Mouse (Mus musculus): Measurements from ENCODE around the gene Suclg2. TPM values are rescaled to one million over a fixed set of nuclear protein-coding genes. Genes with fewer than 3 reads are reported as not detected.

Gene Suclg2
- polyA plus RNA-seq, 1 experiment from 2014 or later, result 83.0 TPM

DNA sequence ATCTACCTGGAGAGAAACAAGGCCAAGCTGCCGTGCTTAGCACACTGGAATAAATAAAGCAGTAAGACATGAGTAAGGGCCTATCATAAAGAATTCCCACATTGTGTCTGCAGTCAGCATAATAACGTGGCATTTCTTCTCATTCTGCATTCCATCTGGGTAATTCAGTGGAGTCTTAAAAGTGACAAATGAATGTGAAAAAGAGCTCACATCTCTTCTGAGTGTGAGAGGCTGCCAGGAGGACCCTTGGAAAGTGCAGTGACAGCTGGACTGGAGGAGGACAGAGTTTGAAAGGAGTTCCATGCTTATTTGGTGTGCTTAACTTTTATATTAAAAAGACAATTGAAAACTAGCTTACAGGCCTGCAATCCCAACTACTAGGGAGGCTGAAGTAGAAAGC lies 83.2 kb downstream of the Suclg2 start:
- ATAC-seq (replicated peaks; ENCODE audit: low FRiP score) (no peak), DNase-seq (ENCODE audit: low spot score) (no peak)
- Histone ChIP-seq H3K27ac (ENCODE audit: low read depth, low read length) (no peak overlapping the region), H3K27me3 (replicated peaks; ENCODE audit: control insufficient read depth, insufficient read depth, low read length) (no peaks in the 10 kb centered on the region), H3K9ac (ENCODE audit: low read depth, low read length) (no peak overlapping the region), H3K4me1 (replicated peaks; ENCODE audit: control insufficient read depth, insufficient read depth, low read length) (no peaks in the 10 kb centered on the region), H3K36me3 (ENCODE audit: control insufficient read depth, insufficient read depth, low read length) (no peaks in the 10 kb centered on the region), H3K9me3 (ENCODE audit: control insufficient read depth, low read length) (no peaks in the 10 kb centered on the region), H3K4me3 (ENCODE audit: low read depth, low read length) (no peak overlapping the region), H3K4me2 (no peak overlapping the region)
- WGBS, result 79% methylated on average over 2 of the region's 2 CpGs

DNA sequence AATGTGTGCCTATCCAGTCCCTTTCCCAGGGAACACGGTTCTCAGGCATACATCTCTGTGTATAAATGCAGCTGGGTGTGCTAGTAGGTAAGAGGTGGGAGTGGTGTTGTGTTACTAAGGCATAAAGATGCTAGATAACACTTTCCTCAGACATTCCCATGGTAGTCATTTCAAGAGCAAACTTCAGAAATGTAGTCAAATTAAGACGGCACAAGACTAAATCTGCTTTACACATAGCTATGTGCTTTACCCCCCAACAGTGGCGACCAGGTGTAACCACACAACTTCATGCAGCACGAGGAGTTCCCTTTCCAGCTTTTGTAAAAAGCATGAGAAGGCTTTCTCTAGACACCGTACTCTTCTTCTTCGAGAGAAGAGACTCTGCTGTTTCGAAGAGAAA lies 89.5 kb downstream of the Suclg2 start:
- no peak overlapping the region for H3K27ac ChIP-seq (ENCODE audit: low read depth, low read length)
- H3K27me3 ChIP-seq (replicated peaks; ENCODE audit: control insufficient read depth, insufficient read depth, low read length), result no peaks in the 10 kb centered on the region
- H3K4me2 ChIP-seq, result no peak overlapping the region
- H3K9me3 ChIP-seq (ENCODE audit: control insufficient read depth, low read length), result no peaks in the 10 kb centered on the region
- no peak overlapping the region for H3K4me3 ChIP-seq (ENCODE audit: low read depth, low read length)
- WGBS, result 92% methylated on average over 7 of the region's 7 CpGs
- no peaks in the 10 kb centered on the region for H3K36me3 ChIP-seq (ENCODE audit: control insufficient read depth, insufficient read depth, low read length)
- H3K9ac ChIP-seq (ENCODE audit: low read depth, low read length), result no peak overlapping the region
- ATAC-seq (replicated peaks; ENCODE audit: low FRiP score) (no peak), DNase-seq (ENCODE audit: low spot score) (no peak)
- no peaks in the 10 kb centered on the region for H3K4me1 ChIP-seq (replicated peaks; ENCODE audit: control insufficient read depth, insufficient read depth, low read length)

DNA sequence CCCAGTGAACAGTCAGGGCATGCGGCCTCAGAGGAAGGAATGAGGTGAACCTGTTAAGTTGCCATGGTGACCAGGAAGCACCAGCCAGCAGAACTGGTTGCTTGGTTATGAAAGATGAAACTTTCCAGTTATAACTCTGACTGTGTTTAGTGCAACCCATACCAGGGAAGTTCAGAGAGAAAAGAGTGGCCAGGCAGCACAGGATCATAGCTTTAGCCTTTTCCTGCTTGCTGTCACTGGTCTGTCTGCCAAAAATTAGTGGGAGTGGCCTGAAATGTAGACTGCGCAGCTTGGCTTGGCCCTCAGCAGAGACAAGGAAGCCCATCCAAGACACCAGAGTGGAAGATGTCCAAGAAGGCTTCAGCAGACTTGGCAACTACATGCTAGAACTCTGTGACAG lies 96.8 kb downstream of the Suclg2 start:
- no peak for DNase-seq (ENCODE audit: low spot score)
- 86% methylated on average over 2 of the region's 2 CpGs for WGBS
- H3K4me2 ChIP-seq, result no peak overlapping the region
- ATAC-seq (replicated peaks; ENCODE audit: low FRiP score), result no peak
- no peaks in the 10 kb centered on the region for H3K9me3 ChIP-seq (ENCODE audit: control insufficient read depth, low read length)
- H3K36me3 ChIP-seq (ENCODE audit: control insufficient read depth, insufficient read depth, low read length), result no peaks in the 10 kb centered on the region
- no peaks in the 10 kb centered on the region for H3K4me1 ChIP-seq (replicated peaks; ENCODE audit: control insufficient read depth, insufficient read depth, low read length)
- H3K4me3 ChIP-seq (ENCODE audit: low read depth, low read length), result no peak overlapping the region
- H3K27ac ChIP-seq (ENCODE audit: low read depth, low read length), result no peak overlapping the region
- no peak overlapping the region for H3K9ac ChIP-seq (ENCODE audit: low read depth, low read length)
- no peaks in the 10 kb centered on the region for H3K27me3 ChIP-seq (replicated peaks; ENCODE audit: control insufficient read depth, insufficient read depth, low read length)

DNA sequence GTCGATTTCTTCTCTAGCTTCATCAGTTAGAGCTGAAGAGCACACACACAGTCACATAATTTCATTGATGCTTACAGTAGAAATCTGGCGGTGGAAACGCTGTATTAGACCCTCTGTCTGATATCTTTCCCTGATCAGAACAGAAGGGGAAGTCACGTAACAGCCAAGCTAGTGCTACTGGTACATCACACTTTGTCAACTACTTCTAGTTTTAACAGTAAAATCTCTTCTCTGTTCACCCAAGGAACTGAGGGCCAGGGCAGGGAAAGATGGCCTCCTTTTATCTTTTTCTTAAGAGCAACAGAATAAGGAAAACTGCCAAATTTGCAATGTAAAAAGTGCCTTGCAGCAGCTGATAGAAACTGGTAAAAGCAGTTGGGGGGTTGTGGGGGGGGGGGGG lies 97.8 kb downstream of the Suclg2 start:
- no peaks in the 10 kb centered on the region for H3K36me3 ChIP-seq (ENCODE audit: control insufficient read depth, insufficient read depth, low read length)
- H3K9me3 ChIP-seq (ENCODE audit: control insufficient read depth, low read length), result no peaks in the 10 kb centered on the region
- H3K4me2 ChIP-seq, result no peak overlapping the region
- ATAC-seq (replicated peaks; ENCODE audit: low FRiP score), result no peak
- H3K27ac ChIP-seq (ENCODE audit: low read depth, low read length), result no peak overlapping the region
- no peak overlapping the region for H3K4me3 ChIP-seq (ENCODE audit: low read depth, low read length)
- no peaks in the 10 kb centered on the region for H3K27me3 ChIP-seq (replicated peaks; ENCODE audit: control insufficient read depth, insufficient read depth, low read length)
- no peaks in the 10 kb centered on the region for H3K4me1 ChIP-seq (replicated peaks; ENCODE audit: control insufficient read depth, insufficient read depth, low read length)
- 76% methylated on average over 4 of the region's 4 CpGs for WGBS
- DNase-seq (ENCODE audit: low spot score), result no peak
- no peak overlapping the region for H3K9ac ChIP-seq (ENCODE audit: low read depth, low read length)

DNA sequence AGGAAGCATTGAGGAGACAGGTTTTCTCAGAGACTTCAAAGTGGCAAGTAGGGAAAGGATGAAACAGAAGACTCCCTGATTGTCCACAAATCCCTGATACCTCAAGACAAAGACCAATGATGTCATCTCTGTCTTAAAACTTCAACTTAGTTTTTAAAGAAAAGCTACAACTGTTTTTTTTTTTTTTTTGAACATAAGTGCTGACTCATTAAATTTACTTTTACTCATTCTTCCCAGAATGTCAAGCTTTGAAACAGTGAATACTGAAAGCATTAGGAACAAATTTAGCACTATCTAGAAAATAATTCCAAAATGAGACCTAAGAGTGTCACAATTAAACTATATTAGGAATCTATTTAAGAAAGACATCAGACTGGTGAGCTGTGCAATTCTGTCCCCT lies 98.8 kb downstream of the Suclg2 start:
- H3K4me2 ChIP-seq, result no peak overlapping the region
- no peaks in the 10 kb centered on the region for H3K9me3 ChIP-seq (ENCODE audit: control insufficient read depth, low read length)
- no peaks in the 10 kb centered on the region for H3K27me3 ChIP-seq (replicated peaks; ENCODE audit: control insufficient read depth, insufficient read depth, low read length)
- H3K4me3 ChIP-seq (ENCODE audit: low read depth, low read length), result no peak overlapping the region
- no peak overlapping the region for H3K9ac ChIP-seq (ENCODE audit: low read depth, low read length)
- H3K36me3 ChIP-seq (ENCODE audit: control insufficient read depth, insufficient read depth, low read length), result no peaks in the 10 kb centered on the region
- H3K4me1 ChIP-seq (replicated peaks; ENCODE audit: control insufficient read depth, insufficient read depth, low read length), result no peaks in the 10 kb centered on the region
- DNase-seq (ENCODE audit: low spot score) (no peak), ATAC-seq (replicated peaks; ENCODE audit: low FRiP score) (no peak)
- H3K27ac ChIP-seq (ENCODE audit: low read depth, low read length), result no peak overlapping the region

DNA sequence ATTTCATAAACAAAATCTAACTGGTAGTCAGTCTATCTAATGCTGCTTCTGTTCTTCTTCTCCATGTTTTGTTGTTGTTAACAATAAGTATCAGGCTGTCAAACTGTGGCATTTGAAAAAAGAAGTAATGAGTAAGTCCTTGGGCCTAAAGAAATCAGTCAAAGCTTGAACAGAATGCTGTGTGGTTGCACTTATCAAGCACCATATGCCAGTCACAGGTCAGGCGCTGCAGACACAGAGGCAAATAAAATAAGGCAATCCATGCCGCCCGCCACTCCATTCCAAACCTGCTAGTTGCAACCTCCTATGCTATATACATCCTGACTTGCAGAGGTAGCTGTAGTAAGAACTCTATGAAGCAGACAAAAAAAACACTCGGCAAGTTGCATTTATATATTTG lies 100.2 kb downstream of the Suclg2 start:
- WGBS, result 74% methylated on average over 4 of the region's 4 CpGs
- Histone ChIP-seq H3K9me3 (ENCODE audit: control insufficient read depth, low read length) (no peaks in the 10 kb centered on the region), H3K4me2 (no peak overlapping the region), H3K9ac (ENCODE audit: low read depth, low read length) (no peak overlapping the region), H3K27ac (ENCODE audit: low read depth, low read length) (no peak overlapping the region), H3K27me3 (replicated peaks; ENCODE audit: control insufficient read depth, insufficient read depth, low read length) (no peaks in the 10 kb centered on the region), H3K4me3 (ENCODE audit: low read depth, low read length) (no peak overlapping the region), H3K36me3 (ENCODE audit: control insufficient read depth, insufficient read depth, low read length) (no peaks in the 10 kb centered on the region), H3K4me1 (replicated peaks; ENCODE audit: control insufficient read depth, insufficient read depth, low read length) (no peaks in the 10 kb centered on the region)
- no peak for ATAC-seq (replicated peaks; ENCODE audit: low FRiP score)
- no peak for DNase-seq (ENCODE audit: low spot score)

DNA sequence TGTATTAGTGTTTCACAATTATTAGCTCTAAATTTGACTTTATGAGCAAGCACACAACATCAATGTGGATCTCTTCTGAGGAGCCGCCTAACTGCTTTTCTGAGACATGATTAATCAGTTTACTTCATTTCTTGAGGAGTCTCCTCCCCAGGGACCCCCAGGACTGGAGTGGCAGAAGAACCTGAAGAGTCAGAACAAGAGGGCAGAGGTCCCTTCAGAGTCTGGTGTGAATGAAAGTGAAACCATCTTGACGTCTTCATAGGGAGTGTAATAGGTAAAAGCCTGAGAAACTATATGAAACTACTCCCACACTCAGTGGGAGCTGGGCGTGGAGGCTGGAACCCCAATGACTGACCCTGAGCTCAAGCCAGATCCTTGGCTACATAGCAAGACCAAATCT lies 105.4 kb downstream of the Suclg2 start:
- Histone ChIP-seq H3K4me1 (replicated peaks; ENCODE audit: control insufficient read depth, insufficient read depth, low read length) (no peaks in the 10 kb centered on the region), H3K36me3 (ENCODE audit: control insufficient read depth, insufficient read depth, low read length) (no peaks in the 10 kb centered on the region), H3K4me2 (no peak overlapping the region), H3K9ac (ENCODE audit: low read depth, low read length) (no peak overlapping the region), H3K9me3 (ENCODE audit: control insufficient read depth, low read length) (no peaks in the 10 kb centered on the region), H3K27ac (ENCODE audit: low read depth, low read length) (no peak overlapping the region), H3K27me3 (replicated peaks; ENCODE audit: control insufficient read depth, insufficient read depth, low read length) (no peaks in the 10 kb centered on the region), H3K4me3 (ENCODE audit: low read depth, low read length) (no peak overlapping the region)
- ATAC-seq (replicated peaks; ENCODE audit: low FRiP score) (no peak), DNase-seq (ENCODE audit: low spot score) (no peak)
- WGBS, result 88% methylated on average over 3 of the region's 3 CpGs

DNA sequence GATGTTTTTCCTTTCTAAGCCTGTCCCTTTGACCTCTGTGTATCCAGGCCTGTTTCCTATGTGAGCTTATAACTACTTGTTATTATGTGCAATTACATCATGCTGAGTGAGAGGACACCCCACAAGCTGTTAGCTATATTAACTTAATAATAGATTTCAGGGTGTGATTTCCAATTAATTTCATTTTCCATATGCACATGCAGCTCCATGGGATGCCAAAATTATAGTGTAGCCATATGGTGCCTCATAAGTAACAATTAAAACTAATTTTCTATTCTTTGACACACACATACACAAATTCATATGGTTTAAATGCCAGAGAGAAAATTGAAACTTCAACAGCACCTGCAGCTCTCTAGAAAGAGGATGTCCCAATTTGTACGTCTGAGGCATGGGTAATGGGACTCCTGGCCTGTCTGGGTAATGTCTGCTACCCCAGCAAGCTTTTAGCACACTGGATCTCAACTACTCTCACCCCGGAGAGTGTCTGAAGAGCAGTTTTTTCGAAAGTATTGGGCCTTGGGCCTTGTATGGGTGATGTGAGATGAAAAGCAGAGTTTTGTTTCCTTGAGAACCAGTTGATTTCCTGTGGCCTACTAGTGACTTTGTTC lies 106.1 kb downstream of the Suclg2 start:
- no peaks in the 10 kb centered on the region for H3K9me3 ChIP-seq (ENCODE audit: control insufficient read depth, low read length)
- H3K36me3 ChIP-seq (ENCODE audit: control insufficient read depth, insufficient read depth, low read length), result no peaks in the 10 kb centered on the region
- H3K4me1 ChIP-seq (replicated peaks; ENCODE audit: control insufficient read depth, insufficient read depth, low read length), result no peaks in the 10 kb centered on the region
- no peak overlapping the region for H3K27ac ChIP-seq (ENCODE audit: low read depth, low read length)
- ATAC-seq (replicated peaks; ENCODE audit: low FRiP score) (no peak), DNase-seq (ENCODE audit: low spot score) (no peak)
- H3K9ac ChIP-seq (ENCODE audit: low read depth, low read length), result no peak overlapping the region
- WGBS, result 86% methylated on average over 3 of the region's 3 CpGs
- no peak overlapping the region for H3K4me3 ChIP-seq (ENCODE audit: low read depth, low read length)
- H3K4me2 ChIP-seq, result no peak overlapping the region
- H3K27me3 ChIP-seq (replicated peaks; ENCODE audit: control insufficient read depth, insufficient read depth, low read length), result no peaks in the 10 kb centered on the region

DNA sequence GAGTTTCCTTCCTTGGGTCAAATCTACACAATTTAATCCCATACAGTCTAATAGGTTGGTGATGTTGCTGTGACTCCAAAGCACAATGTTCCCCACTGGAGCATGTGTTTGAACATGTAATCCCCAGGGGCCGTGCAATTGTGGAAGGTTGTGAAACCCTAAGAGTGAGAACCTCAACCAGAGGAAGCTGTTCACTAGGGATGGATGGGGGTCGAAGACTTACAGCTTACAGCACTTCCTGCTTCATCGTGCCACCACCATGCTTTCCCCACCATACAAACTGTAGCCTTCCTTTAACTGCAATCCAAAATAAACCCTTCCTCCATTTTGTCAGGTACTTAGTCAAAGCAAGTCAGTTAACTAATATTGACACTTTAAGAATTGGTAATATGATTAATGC lies 107.5 kb downstream of the Suclg2 start:
- Histone ChIP-seq H3K27ac (ENCODE audit: low read depth, low read length) (no peak overlapping the region), H3K9ac (ENCODE audit: low read depth, low read length) (no peak overlapping the region), H3K36me3 (ENCODE audit: control insufficient read depth, insufficient read depth, low read length) (no peaks in the 10 kb centered on the region), H3K4me2 (no peak overlapping the region), H3K4me3 (ENCODE audit: low read depth, low read length) (no peak overlapping the region), H3K4me1 (replicated peaks; ENCODE audit: control insufficient read depth, insufficient read depth, low read length) (no peaks in the 10 kb centered on the region), H3K27me3 (replicated peaks; ENCODE audit: control insufficient read depth, insufficient read depth, low read length) (no peaks in the 10 kb centered on the region), H3K9me3 (ENCODE audit: control insufficient read depth, low read length) (no peaks in the 10 kb centered on the region)
- no peak for DNase-seq (ENCODE audit: low spot score)
- WGBS, result 71% methylated on average over 3 of the region's 3 CpGs
- no peak for ATAC-seq (replicated peaks; ENCODE audit: low FRiP score)
